Mouse (Mus musculus): ENCODE results near the gene Elane.
A peak's percentile ranks its signal among the peaks of the same experiment; 100 is the strongest.
"Not testable (repeated sequence)": the region's sequence is repeated elsewhere in the genome, so short reads cannot be mapped to it uniquely, and the experiment has no call there.

Gene Elane

DNA sequence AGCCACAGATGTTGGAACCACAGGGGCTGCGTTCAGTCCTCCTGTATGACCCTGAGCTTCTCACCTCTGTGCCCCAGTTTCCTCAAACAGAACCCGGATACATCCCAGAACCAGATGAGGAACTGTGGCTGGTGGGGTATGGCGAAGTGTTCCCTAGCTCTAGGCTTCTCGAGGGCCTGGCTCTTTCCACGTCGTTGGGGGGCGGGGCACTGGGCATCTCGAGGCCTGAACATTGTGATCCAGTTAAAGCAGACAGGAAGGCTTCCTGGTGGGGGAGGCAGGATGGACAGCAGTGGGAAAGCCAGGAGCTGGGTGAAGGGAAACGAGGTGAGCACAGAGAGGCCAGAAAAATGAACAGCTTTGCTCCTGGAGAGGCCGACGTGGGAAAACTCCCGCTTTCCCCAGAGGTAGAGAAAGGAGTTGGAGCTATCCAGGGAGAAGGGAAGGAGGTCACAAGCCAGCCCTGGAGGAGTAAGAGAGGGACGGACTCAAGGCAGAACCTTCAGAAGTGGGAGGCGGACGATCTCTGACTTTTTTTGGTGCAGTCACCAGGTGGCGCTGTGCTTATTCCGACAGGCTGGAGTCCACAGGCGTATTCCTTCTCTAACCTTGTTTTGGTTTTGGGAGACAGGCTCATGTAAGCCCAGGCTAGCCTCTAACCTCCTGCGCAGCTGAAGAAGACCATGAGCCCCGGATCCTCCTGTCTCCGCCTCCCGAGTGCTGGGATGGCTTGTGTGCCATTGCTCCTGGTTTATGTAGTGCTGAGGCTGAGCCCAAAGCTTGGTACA is 2.6 kb upstream of the Elane start:
- DNase-seq (ENCODE audit: low spot score in 2 of 2) = peak in 1 of 2 experiments; percentile 86

- no peak for DNase-seq (ENCODE audit: low spot score in 2 of 2)
Measured at GRCm38 (mm10) chr10:79884446-79884845, 1.6 kb upstream of the Elane start.

DNA sequence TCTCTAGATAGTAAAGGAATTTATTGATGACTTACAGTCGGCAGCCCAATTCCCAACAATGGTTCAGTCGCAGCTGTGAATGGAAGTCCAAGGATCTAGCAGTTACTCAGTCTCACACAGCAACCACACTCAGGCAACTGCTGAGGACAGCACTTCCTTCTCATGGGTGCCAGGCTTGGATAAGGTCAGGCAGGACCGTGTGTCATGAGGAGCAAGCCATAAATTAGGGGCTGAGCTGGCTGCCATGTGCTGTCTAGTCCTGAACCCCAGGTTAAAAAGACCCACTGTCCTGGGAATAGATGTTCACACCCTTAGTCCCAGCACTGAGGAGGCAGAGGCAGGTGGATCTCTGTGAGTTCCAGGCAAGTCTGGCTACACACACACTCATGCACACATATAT is 1.1 kb upstream of the Elane start:
- not testable (repeated sequence) for DNase-seq (ENCODE audit: low spot score in 2 of 2)

GRCm38 (mm10) chr10:79886611-79887010 is 564 bp downstream of the Elane start:
- DNase-seq (ENCODE audit: low spot score in 2 of 2) = no peak

DNA sequence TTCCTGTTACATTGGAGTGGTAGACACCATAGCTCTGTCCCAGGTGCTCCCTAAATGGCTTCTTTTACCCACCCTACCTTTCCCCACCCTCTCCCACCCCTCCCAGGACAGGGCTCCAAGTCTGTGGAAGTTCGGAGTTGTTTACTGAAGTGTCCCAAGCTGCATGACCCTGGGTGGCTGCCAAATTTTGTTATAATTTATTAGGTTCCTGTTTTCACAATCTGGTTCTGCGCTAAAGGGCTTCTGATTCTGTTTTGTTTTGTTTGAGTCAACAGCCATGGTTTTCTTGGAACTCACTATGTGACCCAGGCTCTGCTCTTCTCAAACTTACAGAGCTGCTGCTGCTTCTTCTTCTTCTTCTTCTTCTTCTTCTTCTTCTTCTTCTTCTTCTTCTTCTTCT is 3.3 kb downstream of the Elane start:
- DNase-seq (ENCODE audit: low spot score in 2 of 2) = no peak

DNA sequence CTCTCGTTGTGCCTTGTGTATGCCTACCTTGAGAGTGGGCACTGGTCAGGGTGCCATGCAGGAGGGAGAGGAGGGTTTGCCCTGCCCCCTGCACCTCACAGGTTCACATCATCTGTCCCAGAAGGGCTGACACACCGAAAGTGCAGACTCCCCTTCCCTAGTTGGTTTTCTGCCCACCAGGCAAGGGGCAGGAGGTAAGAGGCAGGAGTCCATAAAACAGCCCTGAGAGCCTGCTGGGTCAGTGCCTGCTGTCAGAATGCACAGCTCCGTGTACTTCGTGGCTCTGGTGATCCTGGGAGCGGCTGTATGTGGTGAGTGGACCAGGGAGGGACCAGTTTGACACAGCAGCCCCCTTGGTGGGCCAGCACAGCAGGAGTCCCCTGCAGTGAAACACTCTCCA is 4.6 kb downstream of the Elane start, which contains the start of gene Cfd:
Cfd (plus strand) TSS at position 184 of the 400 bp plus-strand sequence.
- no peak for DNase-seq (ENCODE audit: low spot score in 2 of 2)

- DNase-seq (ENCODE audit: low spot score in 2 of 2) = peak in 1 of 2 experiments; percentile 74
Measured at GRCm38 (mm10) chr10:79892451-79893118, 6.5 kb downstream of the Elane start.

DNA sequence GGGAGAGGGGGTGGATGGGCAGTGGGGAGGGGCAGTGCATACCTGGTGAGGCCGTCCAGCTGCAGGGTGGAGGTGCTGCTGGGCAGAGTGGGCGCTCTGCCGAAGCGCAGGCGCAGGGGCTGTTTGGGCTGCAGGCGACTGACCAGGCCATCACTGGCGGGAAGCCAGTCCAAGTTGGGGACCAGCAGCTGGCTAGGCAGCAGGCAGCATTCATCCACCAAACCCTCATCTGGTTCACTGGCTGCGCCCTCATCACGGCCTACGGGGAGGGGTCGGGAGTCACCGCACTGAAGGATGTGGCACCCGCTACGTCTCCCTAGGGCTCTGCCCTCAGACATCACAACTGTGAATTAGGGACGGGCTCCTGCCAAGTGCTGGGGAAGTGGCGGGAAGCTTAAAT is 10.3 kb downstream of the Elane start:
- no peak for DNase-seq (ENCODE audit: low spot score in 2 of 2)

- no peak for DNase-seq (ENCODE audit: low spot score in 2 of 2)
Measured at GRCm38 (mm10) chr10:79896814-79897213, 10.8 kb downstream of the Elane start.

- no peak for DNase-seq (ENCODE audit: low spot score in 2 of 2)
Measured at GRCm38 (mm10) chr10:79897316-79898245, 11.5 kb downstream of the Elane start.

DNA sequence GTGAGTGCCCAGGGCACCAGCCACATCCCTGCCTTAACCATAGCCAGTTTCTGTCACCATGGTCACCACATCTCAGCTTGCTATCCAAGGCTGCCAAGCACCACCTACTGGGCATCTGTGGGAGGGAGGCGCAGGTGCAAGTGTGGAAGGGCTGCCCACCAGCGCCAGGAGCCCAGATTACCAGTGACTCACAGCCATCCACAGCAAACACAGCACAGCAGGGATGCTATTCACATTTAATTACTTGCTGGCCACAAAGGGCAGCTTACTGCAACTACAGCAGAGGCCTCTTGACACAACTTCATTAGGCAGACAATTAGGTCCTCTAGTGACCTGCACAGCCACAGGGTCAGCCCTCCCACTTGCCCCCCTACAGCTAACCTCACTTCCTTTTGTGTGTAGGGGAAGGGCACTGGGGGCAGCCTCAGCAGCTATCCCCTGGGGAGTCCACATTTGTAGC is 14.9 kb downstream of the Elane start:
- DNase-seq (ENCODE audit: low spot score in 2 of 2) = peak; percentile 79 to 92

DNA sequence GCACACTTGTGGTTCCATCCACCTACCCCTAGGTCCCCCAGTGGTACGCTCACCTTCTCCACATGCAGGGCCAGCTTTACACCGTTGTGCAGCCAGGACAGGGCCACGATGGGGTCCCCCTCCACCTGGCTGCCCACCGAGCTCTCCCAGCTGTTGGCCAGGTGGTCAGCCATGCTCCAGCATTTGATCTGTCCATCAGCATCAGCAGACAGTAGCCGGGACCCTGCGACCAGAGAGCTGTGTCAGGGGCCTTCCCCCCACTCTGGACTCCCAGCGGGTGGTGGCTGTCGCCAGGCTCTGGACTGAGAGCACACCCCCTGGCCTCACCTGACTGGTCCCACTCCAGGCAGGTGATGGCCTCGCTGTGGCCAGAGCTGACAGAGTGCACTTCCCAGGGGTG is 20.7 kb downstream of the Elane start:
- DNase-seq (ENCODE audit: low spot score in 2 of 2) = no peak

DNA sequence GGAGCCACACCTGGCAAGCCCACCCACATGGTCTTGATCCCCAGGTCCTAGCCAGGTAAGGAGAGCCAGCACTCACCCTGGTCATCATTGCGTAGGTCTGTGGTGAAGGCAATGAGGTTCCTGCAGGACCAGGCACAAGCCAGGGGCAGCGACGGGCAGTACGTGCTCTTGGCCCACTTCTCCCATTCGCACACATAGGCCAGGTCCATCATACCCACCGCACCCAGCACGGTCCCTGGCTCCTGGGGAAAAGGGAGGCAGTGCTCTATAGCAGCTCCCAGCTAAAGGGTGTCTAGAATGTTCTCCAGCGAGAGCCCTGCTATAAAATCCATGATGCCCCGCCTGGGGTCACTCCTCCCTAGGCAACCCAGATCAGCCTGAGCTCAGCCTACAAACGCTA is 21.4 kb downstream of the Elane start:
- DNase-seq (ENCODE audit: low spot score in 2 of 2) = no peak

- DNase-seq (ENCODE audit: low spot score in 2 of 2) = peak; percentile 94 to 95
Measured at GRCm38 (mm10) chr10:79908167-79909091, 22.4 kb downstream of the Elane start, which contains the start of gene Med16. Gene Med16 (minus strand): TSS chr10:79908923.

- DNase-seq (ENCODE audit: low spot score in 2 of 2) = peak; percentile 75 to 76
Measured at GRCm38 (mm10) chr10:79909092-79909922, 23.3 kb downstream of the Elane start.

DNA sequence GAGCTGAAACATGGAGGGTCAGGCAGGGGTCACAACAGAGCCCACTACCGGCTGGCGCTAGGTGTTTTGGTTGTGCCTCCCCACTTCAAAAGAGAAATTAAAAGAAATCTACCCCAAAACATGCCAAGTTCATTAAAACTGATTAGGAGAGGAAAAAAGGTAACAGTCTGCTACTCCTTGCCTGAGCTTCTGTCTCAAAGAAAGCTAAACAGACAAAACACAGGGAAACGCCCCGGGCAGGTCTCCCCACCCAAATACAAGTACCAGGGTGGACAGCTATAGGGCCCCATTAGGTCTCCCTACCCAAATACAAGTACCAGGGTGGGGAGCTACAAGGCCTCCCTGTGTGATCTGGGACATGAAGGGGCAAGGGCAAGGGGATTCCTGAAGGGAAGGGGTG is 24.5 kb downstream of the Elane start, which contains the start of gene Gm26602:
Gm26602 (plus strand) TSS at position 301 of the 400 bp plus-strand sequence.
- DNase-seq (ENCODE audit: low spot score in 2 of 2) = no peak

GRCm38 (mm10) chr10:79912412-79912811 is 26.4 kb downstream of the Elane start:
- no peak for DNase-seq (ENCODE audit: low spot score in 2 of 2)

GRCm38 (mm10) chr10:79914131-79914947 is 28.3 kb downstream of the Elane start:
- no peak for DNase-seq (ENCODE audit: low spot score in 2 of 2)
